Mouse (Mus musculus): ENCODE data around the gene Plxna2. TPM values are rescaled to one million over a fixed set of nuclear protein-coding genes. Genes with fewer than 3 reads are reported as not detected.

Plxna2 gene
- polyA plus RNA-seq, 1 experiment from 2014 or later: 8.2 TPM

DNA sequence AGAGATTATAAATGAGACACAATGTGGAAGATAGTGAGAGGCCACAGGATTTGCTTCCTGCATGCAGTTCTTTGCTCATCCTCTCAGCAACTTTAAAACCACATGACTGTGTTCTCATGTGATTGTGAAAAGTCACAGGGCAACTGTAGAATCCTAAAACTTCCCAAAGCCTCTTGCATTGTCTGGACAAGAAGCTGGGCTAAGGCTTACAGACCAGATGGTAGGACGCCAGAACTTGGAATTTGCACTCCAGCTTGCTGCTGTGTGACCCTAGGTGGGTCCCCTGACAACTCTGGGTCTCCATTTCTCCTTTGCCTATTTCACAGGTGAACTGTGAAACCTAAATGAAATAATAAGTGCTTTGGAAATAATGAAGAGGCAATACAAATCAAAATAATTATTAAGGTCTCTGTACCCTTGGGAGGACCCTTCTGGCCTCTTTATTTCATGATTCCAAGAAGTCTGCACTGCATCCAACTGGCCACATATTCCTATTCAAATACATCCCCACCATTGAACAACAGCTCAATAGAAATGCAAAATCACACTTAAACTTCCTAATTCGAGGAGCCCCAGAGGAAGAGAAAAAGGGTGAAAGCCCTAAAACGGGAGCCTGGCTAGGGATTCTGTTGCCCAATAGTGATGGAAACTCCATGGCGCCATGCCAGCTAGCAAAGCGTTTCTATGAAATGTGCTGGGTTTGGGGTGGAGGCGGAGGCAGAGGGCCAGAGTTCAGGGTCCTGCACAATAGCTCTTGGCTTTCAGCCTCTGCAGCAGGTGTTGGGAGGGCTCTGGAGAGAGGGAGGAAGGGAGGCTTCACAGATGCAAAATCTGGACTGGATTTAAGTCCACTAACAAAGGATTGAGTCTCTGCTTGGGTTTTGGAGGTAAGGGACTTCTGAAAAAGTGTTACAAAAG, 128.6 kb downstream of the Plxna2 start:
- WGBS: 60% methylated on average over 6 of the region's 6 CpGs
- Histone ChIP-seq H3K9me3 (no peaks in the 10 kb centered on the region), H3K4me3 (no peak overlapping the region), H3K27ac (no peak overlapping the region), H3K4me1 (peaks cover 13% of the 10 kb centered on the region), H3K36me3 (peaks cover 7% of the 10 kb centered on the region; the same call in 1 of the 2 replicates), H3K27me3 (ENCODE audit: insufficient read depth, poor library complexity, severe bottlenecking) (no peaks in the 10 kb centered on the region)
- no peak for DNase-seq (ENCODE audit: low spot score)

DNA sequence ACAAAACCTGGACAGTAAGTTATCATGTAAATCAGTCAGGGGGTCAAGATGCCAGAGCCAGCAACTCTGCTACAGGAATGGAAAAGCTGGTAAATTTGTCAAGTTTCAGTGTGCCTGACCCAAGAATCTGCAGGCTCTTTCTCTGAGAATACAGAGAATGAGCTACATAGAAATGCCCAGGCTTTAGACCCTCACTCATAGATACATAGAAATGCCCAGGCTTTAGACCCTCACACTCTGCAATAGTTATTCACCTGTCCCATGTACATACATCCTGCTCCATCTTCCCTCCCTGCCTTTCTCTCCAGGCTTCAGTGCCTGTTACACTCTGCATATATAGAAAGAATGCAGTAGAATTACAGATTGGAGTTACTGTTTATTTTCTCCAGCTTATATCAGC, 129.2 kb downstream of the Plxna2 start:
- H3K4me1 ChIP-seq: peaks cover 13% of the 10 kb centered on the region
- no peak for DNase-seq (ENCODE audit: low spot score)
- H3K27me3 ChIP-seq (ENCODE audit: insufficient read depth, poor library complexity, severe bottlenecking): no peaks in the 10 kb centered on the region
- no peak overlapping the region for H3K27ac ChIP-seq
- peaks cover 7% of the 10 kb centered on the region; the same call in 1 of the 2 replicates for H3K36me3 ChIP-seq
- H3K9me3 ChIP-seq: no peaks in the 10 kb centered on the region
- no peak overlapping the region for H3K4me3 ChIP-seq

DNA sequence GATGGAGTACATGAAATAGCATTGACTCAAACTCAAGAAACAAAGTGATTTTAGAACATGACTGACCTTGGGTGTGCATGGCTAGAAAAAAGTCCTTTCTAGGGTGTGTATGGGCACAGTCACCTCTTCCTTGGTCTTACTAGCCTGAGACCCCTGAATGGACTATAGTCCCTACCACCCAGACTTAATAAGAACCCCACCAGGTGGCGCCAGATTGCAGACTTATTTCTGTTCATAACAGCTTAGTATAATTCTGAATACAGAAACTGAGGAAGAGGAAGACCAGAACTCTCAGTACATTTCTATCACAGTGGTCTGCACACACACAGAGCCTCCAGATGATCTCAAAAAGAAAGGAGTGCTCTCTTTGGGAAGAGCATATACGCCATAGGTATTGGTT, 135.2 kb downstream of the Plxna2 start:
- Histone ChIP-seq H3K9me3 (no peaks in the 10 kb centered on the region), H3K27ac (no peak overlapping the region), H3K36me3 (peaks cover 7% of the 10 kb centered on the region; the same call in 1 of the 2 replicates), H3K4me1 (no peaks in the 10 kb centered on the region), H3K4me3 (no peak overlapping the region), H3K27me3 (ENCODE audit: insufficient read depth, poor library complexity, severe bottlenecking) (no peaks in the 10 kb centered on the region)
- WGBS: 47% methylated on average over 2 of the region's 2 CpGs
- DNase-seq (ENCODE audit: low spot score): no peak

DNA sequence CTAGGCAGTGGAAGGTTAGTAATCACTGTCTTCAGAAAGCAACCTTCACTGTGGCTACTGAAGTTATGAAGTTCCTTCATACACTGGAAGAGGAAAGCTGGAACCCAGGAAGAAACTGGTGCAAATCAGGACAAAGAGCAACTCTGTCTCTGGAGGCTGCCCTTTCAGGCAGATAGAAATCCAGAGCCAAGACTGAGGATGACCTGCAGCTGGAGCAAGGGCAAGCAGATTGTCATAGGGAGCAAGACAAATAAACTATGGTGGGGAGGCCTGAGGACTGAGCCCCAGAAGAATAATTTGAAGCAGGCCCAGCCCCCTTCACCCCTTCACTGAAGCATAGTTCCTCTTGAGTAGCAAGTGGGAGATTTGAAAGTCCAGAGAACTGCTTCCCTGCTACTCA, 138.0 kb downstream of the Plxna2 start:
- Histone ChIP-seq H3K9me3 (no peaks in the 10 kb centered on the region), H3K4me3 (no peak overlapping the region), H3K27ac (no peak overlapping the region), H3K4me1 (no peaks in the 10 kb centered on the region), H3K27me3 (ENCODE audit: insufficient read depth, poor library complexity, severe bottlenecking) (no peaks in the 10 kb centered on the region), H3K36me3 (peaks cover under 1% of the 10 kb centered on the region; the same call in 1 of the 2 replicates)
- no peak for DNase-seq (ENCODE audit: low spot score)

DNA sequence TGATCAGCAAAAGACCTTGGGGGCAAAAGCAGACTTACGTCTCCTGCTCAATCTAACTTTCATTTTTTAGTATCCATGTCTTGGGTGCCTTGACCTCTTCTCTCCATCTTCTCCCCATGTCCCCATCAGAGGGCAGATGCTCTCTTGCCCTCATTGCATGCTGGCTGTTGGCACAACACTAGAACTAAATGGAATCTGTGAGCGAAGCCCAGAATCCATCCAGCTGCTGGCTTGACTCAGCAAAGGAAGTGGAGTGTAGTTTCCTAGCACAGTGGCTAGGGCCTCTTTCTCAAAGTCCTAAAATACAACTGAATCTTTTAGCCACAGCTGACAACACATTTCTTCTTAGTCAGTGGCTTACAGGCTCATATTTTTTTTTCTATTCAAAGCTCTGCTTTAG, 138.4 kb downstream of the Plxna2 start:
- H3K4me3 ChIP-seq: no peak overlapping the region
- H3K27ac ChIP-seq: no peak overlapping the region
- no peak for DNase-seq (ENCODE audit: low spot score)
- H3K27me3 ChIP-seq (ENCODE audit: insufficient read depth, poor library complexity, severe bottlenecking): no peaks in the 10 kb centered on the region
- H3K9me3 ChIP-seq: no peaks in the 10 kb centered on the region
- H3K4me1 ChIP-seq: no peaks in the 10 kb centered on the region
- 89% methylated on average over 2 of the region's 2 CpGs for WGBS
- H3K36me3 ChIP-seq: no peaks in the 10 kb centered on the region

DNA sequence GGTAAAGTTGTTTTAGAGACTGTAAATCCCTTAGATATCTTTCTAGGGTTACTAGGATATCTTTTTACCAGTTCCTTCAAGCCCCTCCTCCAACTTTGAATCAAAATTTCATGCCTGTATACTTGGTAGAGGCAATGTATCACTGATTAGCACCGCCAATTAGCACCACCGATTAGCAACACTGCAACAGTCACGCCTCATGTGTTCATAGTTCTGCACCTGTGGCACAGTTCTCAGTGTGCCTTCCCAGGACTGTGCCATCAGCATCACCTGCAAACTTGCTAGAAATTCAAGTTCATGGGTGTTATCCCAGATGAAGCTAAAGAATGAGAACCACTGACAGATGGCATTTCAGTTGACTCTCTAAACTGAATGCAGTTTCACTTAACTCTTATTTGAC, 138.8 kb downstream of the Plxna2 start:
- WGBS: 88% methylated on average over 3 of the region's 3 CpGs
- no peaks in the 10 kb centered on the region for H3K4me1 ChIP-seq
- H3K4me3 ChIP-seq: no peak overlapping the region
- H3K27ac ChIP-seq: no peak overlapping the region
- no peaks in the 10 kb centered on the region for H3K27me3 ChIP-seq (ENCODE audit: insufficient read depth, poor library complexity, severe bottlenecking)
- no peaks in the 10 kb centered on the region for H3K9me3 ChIP-seq
- DNase-seq (ENCODE audit: low spot score): no peak
- no peaks in the 10 kb centered on the region for H3K36me3 ChIP-seq

DNA sequence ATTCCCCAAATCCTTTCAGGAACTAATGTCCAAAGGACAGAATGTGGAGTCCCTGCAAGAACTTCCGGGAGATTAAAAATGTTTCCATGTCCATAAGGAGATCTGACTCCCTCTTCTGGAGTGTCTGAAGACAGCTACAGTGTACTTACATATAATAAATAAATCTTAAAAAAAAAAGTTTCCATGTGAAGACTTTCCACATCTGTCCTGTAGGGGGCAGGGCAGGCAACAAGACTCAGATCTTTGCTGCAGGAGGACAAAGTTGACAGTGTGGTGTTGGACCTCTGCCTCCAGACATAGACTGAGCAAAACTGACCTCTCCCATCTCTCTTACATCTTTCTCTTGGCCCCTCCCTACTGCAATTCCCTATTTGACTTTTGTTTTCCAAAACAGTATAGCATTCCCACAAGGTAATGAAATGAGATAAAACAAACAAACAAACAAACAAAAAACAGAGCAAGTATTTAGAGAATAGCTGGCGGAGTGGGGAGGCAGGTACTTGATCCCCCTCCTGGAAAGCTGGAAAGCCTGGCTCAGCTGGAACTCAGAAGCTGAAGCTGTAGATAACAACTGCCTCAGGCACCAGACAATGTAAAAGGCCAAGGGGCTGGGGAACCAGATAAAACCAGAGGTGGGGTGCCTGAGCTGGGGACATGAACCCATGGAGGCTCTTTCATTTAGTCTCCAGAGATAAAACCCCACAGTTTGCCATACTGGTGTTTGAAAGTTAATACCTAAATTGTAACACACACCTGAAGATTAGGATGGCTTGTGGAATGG, 143.6 kb downstream of the Plxna2 start:
- no peak for DNase-seq (ENCODE audit: low spot score)
- Histone ChIP-seq H3K4me3 (no peak overlapping the region), H3K9me3 (no peaks in the 10 kb centered on the region), H3K27me3 (ENCODE audit: insufficient read depth, poor library complexity, severe bottlenecking) (no peaks in the 10 kb centered on the region), H3K36me3 (no peaks in the 10 kb centered on the region), H3K4me1 (no peaks in the 10 kb centered on the region), H3K27ac (no peak overlapping the region)
- WGBS: 64% methylated on average over 2 of the region's 2 CpGs

DNA sequence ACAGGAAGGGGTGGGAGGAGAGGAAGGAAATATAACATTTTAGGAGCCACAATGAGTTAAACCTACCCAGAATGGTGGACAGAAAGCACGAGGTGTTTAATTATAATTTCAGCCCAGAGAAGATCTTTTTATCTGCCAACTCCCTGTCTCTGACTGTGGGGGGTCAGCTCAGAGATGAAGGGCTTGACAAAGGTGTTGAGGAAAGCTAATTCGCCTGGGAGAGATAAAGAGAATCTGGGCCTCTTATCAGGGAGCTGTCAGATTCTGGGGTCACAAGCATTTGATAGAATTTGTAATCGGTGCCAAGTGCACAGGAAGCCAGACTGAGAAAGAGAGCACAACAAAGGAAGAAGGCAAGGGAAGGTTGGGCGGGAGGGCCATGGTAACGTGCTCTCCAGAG, 144.9 kb downstream of the Plxna2 start:
- WGBS: 38% methylated on average over 5 of the region's 5 CpGs
- Histone ChIP-seq H3K27ac (no peak overlapping the region), H3K9me3 (no peaks in the 10 kb centered on the region), H3K4me3 (no peak overlapping the region), H3K4me1 (no peaks in the 10 kb centered on the region), H3K27me3 (ENCODE audit: insufficient read depth, poor library complexity, severe bottlenecking) (no peaks in the 10 kb centered on the region), H3K36me3 (peaks cover 5% of the 10 kb centered on the region; the same call in 1 of the 2 replicates)
- DNase-seq (ENCODE audit: low spot score): no peak

DNA sequence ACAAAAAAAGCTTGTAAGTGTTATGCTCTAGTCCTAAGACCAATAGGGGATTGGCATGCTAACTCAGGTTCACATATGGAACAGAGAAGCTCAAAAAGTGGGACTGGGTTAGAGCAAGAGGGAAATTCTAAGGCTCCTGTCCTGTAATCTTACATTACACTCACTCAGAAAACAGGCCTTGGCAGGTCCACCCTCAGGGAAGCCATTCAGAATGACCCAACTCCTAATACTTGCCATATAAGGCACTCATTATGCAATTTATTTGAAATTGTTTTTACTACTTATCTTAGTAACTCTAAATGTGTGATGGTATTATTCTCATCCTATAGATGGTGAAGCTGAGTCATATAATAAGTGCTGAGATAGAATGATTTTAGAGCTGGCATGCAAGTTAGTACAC, 146.9 kb downstream of the Plxna2 start:
- no peak overlapping the region for H3K4me3 ChIP-seq
- DNase-seq (ENCODE audit: low spot score): no peak
- peaks cover 5% of the 10 kb centered on the region; the same call in 1 of the 2 replicates for H3K36me3 ChIP-seq

DNA sequence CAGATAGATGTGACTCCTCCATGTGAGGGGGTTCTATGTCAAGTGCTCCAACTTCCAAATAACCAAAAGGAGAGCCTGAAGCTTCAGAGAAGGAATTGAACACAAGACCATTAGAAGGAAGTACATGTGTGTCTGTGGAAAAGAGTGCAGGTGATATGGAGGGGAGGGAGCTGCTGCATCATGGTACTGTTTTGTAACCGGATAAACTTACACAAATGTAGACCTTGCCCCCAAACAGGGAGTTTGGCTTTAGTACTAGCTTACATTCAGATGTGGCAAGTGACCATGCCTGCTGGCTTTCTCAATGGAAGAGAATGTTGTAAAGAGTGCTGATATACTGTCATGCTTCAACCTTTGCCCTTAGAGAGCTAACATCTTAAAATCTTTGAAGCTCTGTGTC, 150.8 kb downstream of the Plxna2 start:
- H3K36me3 ChIP-seq: peaks cover 5% of the 10 kb centered on the region; the same call in 1 of the 2 replicates
- WGBS: 92% methylated on average over 1 of the region's 1 CpGs

More for the DNA sequence above, 146.9 kb downstream of the Plxna2 start:
- Histone ChIP-seq H3K4me1 (no peaks in the 10 kb centered on the region), H3K27me3 (ENCODE audit: insufficient read depth, poor library complexity, severe bottlenecking) (no peaks in the 10 kb centered on the region), H3K9me3 (no peaks in the 10 kb centered on the region), H3K27ac (no peak overlapping the region)

DNA sequence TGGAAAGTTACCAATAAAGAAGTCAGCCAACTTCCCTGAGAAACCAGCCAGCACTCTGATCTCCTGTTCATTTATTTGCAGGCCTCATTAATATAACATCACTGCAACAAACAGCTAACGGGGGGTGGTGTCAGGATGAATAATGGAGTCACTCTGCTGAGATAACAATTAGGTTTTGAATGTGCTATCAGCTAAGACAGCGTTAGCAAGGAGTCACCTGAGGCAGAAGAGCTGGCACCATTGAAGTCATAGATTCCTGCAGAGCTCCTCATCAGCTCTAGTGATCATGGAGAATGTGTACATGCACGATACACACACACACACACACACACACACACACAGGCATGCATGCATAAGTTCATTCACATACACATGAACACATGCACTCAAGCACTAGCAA, 154.0 kb downstream of the Plxna2 start:
- Histone ChIP-seq H3K27ac (no peak overlapping the region), H3K27me3 (ENCODE audit: insufficient read depth, poor library complexity, severe bottlenecking) (no peaks in the 10 kb centered on the region; the same call in 1 of the 2 replicates)
- WGBS: 71% methylated on average over 3 of the region's 3 CpGs

More for the DNA sequence above, 150.8 kb downstream of the Plxna2 start:
- no peak for DNase-seq (ENCODE audit: low spot score)
- Histone ChIP-seq H3K27me3 (ENCODE audit: insufficient read depth, poor library complexity, severe bottlenecking) (no peaks in the 10 kb centered on the region; the same call in 1 of the 2 replicates), H3K4me3 (no peak overlapping the region), H3K9me3 (no peaks in the 10 kb centered on the region), H3K4me1 (no peaks in the 10 kb centered on the region), H3K27ac (no peak overlapping the region)

DNA sequence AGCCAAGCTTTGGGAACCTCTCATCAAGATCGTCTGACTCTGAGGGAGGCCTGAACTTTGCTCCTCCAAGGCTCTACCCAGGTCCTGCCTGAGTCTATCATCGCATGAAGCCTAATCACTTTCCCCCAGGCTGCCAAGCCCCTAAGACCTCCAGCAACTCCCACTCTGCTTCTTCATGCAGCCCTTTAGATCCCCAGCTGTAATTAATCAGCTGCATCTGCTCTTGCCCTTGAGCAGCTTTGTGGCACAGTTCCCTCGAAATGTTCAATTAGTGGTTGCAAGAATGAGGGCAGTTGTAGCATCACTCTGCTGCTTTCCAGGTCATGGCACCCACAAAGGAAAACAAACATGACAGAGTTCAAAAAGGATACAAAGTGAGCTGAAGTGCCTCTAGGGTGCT, 155.9 kb downstream of the Plxna2 start:
- 62% methylated on average over 3 of the region's 3 CpGs for WGBS
- H3K4me1 ChIP-seq: no peaks in the 10 kb centered on the region
- H3K27ac ChIP-seq: no peak overlapping the region
- no peaks in the 10 kb centered on the region for H3K36me3 ChIP-seq
- no peaks in the 10 kb centered on the region for H3K9me3 ChIP-seq
- H3K27me3 ChIP-seq (ENCODE audit: insufficient read depth, poor library complexity, severe bottlenecking): no peaks in the 10 kb centered on the region; the same call in 1 of the 2 replicates
- H3K4me3 ChIP-seq: no peak overlapping the region
- no peak for DNase-seq (ENCODE audit: low spot score)

More for the DNA sequence above, 154.0 kb downstream of the Plxna2 start:
- no peaks in the 10 kb centered on the region for H3K4me1 ChIP-seq
- peaks cover 5% of the 10 kb centered on the region; the same call in 1 of the 2 replicates for H3K36me3 ChIP-seq
- H3K9me3 ChIP-seq: no peaks in the 10 kb centered on the region
- no peak overlapping the region for H3K4me3 ChIP-seq
- no peak for DNase-seq (ENCODE audit: low spot score)

DNA sequence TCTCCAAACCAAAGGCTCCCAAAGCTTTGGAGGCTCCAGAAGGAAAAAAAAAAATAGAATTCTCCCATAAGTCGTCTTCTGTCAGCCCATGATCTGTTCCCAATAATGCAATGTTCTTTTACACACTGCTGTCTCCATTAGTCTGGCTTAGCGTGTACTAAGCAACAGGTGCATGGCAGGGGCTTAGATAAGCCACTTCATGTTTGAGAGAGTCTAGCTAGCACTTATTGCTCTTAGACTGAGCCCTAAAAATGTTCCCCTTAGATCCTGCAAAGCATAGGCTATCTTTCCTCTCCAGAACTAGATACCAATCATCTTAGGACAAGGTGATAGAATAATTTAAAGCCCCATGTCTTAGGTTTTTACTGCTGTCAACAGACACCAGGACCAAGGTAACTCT, 156.3 kb downstream of the Plxna2 start:
- DNase-seq (ENCODE audit: low spot score): no peak
- Histone ChIP-seq H3K27me3 (ENCODE audit: insufficient read depth, poor library complexity, severe bottlenecking) (no peaks in the 10 kb centered on the region; the same call in 1 of the 2 replicates), H3K27ac (no peak overlapping the region), H3K4me3 (no peak overlapping the region), H3K4me1 (no peaks in the 10 kb centered on the region), H3K36me3 (no peaks in the 10 kb centered on the region), H3K9me3 (no peaks in the 10 kb centered on the region)
- WGBS: 73% methylated on average over 2 of the region's 2 CpGs

All from heart, embryonic 10.5 days (tissue).